Mouse (Mus musculus) right cerebral cortex, adult 18-20 months (tissue): ENCODE data around the gene Tmem198.

Source experiments
- DNase-seq: peaks from one replicate; pipeline ENCODE4 v3.0.0; 2022; ENCODE audit warnings: mixed read lengths

The Tmem198 gene

GRCm38 (mm10) chr1:75519576-75519975, 40.2 kb downstream of the Tmem198 start:
- no peak for DNase-seq

DNA sequence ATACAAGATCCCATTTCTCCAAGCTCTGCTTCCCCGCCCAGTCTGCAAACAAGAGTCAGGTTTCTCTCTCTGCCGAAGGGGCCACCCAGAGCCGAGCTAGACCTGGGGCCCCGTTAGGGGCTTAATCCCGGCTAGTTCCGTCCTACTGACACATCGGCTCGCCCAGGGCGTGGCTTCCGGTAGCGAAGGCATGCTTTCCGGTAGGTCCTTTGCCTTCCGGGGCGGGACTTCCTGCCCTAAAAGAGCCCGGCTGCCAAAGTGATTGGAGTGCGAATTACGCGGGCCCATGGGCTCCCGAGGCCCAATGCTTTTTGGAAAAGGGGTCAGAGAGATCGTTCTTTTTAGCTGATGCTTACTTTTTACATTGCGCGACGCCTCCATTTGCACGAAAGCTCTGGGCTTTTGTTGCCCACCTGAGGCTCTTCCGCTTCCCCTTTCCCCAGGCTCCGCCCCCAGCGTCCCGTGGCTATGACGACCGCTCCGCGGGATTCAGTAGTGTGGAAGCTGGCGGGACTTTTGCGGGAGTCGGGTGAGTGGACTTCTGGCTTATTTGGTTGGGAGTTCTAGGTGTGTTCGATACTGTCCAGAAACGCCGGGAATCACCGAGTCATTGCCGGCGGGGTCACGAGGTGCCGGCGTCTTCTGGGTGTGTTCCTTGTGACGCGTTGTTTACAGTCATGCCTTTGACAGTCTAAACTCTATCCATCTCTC, 42.1 kb downstream of the Tmem198 start, which contains the start of gene Stk11ip:
TSS of gene Stk11ip (plus strand) at position 209 of the 711 bp plus-strand sequence.
- DNase-seq: peak; percentile 91

- DNase-seq: no peak
Measured at GRCm38 (mm10) chr1:75524679-75525078, 45.3 kb downstream of the Tmem198 start.

- DNase-seq: no peak
Measured at GRCm38 (mm10) chr1:75530546-75530945, 51.2 kb downstream of the Tmem198 start.

DNA sequence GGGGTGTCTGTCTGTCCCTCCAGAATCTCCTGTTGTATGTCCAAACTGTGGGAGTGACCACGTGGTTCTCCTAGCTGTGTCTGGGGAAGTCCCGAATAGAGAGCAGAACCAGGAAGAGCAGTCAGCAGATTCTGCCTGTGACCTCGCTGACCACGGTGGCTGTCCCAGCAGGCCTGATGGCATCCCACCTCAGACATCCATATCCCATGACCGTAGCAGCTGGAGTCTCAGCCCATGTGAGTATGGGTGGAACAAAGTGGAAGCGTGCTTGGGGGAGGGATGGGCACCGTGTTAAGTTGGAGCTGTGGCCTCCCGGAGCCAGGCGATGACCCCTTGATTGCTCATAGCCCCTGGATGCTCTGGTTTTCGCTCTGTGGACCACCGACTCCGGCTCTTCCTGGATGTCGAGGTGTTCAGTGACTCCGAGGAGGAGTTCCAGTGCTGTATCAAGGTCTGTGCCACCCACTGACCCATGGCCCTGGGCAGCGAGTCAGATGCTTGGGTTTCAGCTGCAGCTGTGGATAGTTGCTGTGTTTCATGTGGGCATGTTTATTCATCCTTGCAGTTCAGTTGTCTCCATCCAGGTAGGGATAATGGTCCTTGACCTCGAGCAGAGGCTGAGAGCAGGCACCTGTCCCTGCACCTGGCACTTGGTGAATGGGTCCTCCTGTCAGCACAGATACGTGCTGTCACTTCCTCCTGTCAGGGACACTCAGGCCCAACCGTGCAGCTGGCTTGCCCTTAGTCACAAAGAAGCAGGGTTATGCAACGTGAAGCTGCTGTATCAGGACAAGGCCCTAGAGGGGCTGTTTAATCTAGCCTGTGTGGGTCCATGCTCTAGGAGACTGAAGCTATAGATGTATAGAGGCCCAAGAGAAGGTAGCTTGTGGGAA, 53.2 kb downstream of the Tmem198 start:
- DNase-seq: no peak

DNA sequence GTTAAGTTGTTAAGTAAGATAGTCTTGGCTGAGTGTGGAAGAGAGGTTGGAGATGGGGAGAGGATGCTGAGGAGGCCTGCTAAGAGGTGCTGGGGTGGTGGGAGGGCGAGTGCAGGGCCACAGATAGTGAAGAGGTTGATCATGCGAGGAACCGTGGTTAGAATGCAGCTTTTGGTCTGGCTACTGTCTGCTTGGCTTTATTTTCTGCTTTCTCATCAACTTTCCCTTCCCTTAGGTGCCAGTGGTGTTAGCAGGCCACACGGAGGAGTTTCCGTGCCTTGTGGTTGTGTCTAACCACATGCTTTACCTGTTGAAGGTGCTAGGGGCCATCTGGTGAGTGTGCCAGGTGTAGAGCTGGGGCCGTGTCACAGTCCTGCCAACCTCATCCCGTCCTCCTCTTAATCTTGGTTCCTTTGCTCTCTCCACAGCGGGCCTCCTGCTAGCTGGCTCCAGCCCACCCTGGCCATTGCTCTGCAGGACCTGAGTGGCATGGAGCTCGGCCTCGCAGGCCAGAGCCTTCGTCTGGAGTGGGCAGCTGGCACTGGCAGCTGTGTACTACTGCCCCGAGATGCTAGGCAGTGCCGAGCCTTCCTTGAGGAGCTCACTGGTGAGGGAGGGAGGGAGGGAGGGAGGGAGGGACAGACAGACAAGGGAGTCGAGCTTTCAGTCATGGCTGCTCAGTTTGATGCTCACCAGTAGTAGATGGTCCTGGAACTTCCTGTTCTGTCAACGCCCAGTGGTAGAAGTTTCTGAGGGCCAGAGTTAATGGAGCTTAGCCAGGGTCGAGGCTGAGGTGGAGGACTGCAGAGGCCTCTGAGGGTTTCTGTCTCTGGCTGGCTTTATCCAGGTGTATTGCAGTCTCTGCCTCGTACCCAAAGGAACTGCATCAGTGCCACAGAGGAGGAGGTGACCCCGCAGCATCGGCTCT, 54.3 kb downstream of the Tmem198 start:
- DNase-seq: no peak
